Mouse (Mus musculus) stomach, postnatal 0 days (tissue): ENCODE measurements at regions not wholly inside any gene's neighbourhood (a gene's known extent, or its start where the extent isn't known, plus 50 kb on each side); places are given as distances from the start of the nearest gene placed in this dataset.

Experiments
- ATAC-seq: fragments of 200-750 bp; cut with Nextera tagmentation; 2 replicates; pipeline ENCODE4 v1.8.0; 2017; ENCODE audit not compliant: low FRiP score, low TSS enrichment
- DNase-seq: peaks from one replicate; pipeline ENCODE4 v3.0.0-alpha.2; 2016; ENCODE audit warnings: low spot score
- H3K27ac ChIP-seq: fragments of 300-500 bp; sonication (generic); replicated peaks from 2 replicates; pipeline ENCODE4 v1.5.1; 2014; ENCODE audit warnings: mild to moderate bottlenecking, control low read depth
- H3K27me3 ChIP-seq: fragments of 300-500 bp; sonication (generic); 2 replicates; pipeline ENCODE4 v1.6.1; 2014; ENCODE audit warnings: low read length; ENCODE audit not compliant: control insufficient read depth, insufficient read depth
- H3K36me3 ChIP-seq: fragments of 300-500 bp; sonication (generic); 2 replicates; pipeline ENCODE4 v1.6.1; 2014; ENCODE audit warnings: low read length, mixed read lengths; ENCODE audit not compliant: control insufficient read depth, insufficient read depth
- H3K4me1 ChIP-seq: fragments of 300-500 bp; sonication (generic); replicated peaks from 2 replicates; pipeline ENCODE4 v1.6.1; 2014; ENCODE audit warnings: antibody characterized with exemption; ENCODE audit not compliant: control insufficient read depth, insufficient read depth
- H3K4me2 ChIP-seq: fragments of 300-500 bp; sonication (generic); replicated peaks from 2 replicates; pipeline ENCODE4 v1.6.1; 2014; ENCODE audit warnings: low read depth, mild to moderate bottlenecking, control low read depth, moderate library complexity
- H3K4me3 ChIP-seq: fragments of 300-500 bp; sonication (generic); 2 replicates; pipeline ENCODE4 v1.5.1; 2014; ENCODE audit warnings: low read depth, low read length, control low read depth
- H3K9ac ChIP-seq: fragments of 300-500 bp; sonication (generic); 2 replicates; pipeline ENCODE4 v1.6.1; 2014; ENCODE audit warnings: mild to moderate bottlenecking, low read length, control low read depth, mixed read lengths
- H3K9me3 ChIP-seq: fragments of 300-500 bp; sonication (generic); 2 replicates; pipeline ENCODE4 v1.6.1; 2016; ENCODE audit warnings: low read length; ENCODE audit not compliant: control insufficient read depth
- CTCF ChIP-seq: IDR thresholded peaks from 2 replicates; pipeline ENCODE4 v1.5.1; 2016; ENCODE audit warnings: antibody characterized with exemption, low read depth, mild to moderate bottlenecking, moderate library complexity
- EP300 ChIP-seq: optimal IDR thresholded peaks from 2 replicates; pipeline ENCODE3; 2016; ENCODE audit warnings: antibody characterized with exemption
- WGBS: fragments of 180-500 bp; shearing (Covaris S2); extraction: QIAGEN DNeasy Blood & Tissue Kit; methylation state at CpG from one replicate; pipeline ENCODE4 v1.1.7; 2014; 5-methylcytosine and 5-hydroxymethylcytosine counted together

GRCm38 (mm10) chr6:31285981-31286737 is 112.4 kb upstream of the Mkln1 start:
- no peak overlapping the region for H3K4me2 ChIP-seq

GRCm38 (mm10) chr6:31287176-31287575 is 111.4 kb upstream of the Mkln1 start:
- ATAC-seq (no peak), DNase-seq (no peak)
- Histone ChIP-seq H3K4me1 (no peaks in the 10 kb centered on the region), H3K27ac (no peak overlapping the region), H3K9me3 (no peaks in the 10 kb centered on the region), H3K36me3 (no peaks in the 10 kb centered on the region), H3K9ac (no peak overlapping the region), H3K4me2 (no peak overlapping the region), H3K4me3 (no peak overlapping the region), H3K27me3 (no peaks in the 10 kb centered on the region)
- 54% methylated on average over 2 of the region's 2 CpGs for WGBS
- TF ChIP-seq CTCF (no peak), EP300 (no peak)

More at GRCm38 (mm10) chr6:31285981-31286737, 112.4 kb upstream of the Mkln1 start:
- TF ChIP-seq CTCF (no peak), EP300 (no peak)
- no peak overlapping the region for H3K4me3 ChIP-seq
- no peaks in the 10 kb centered on the region for H3K4me1 ChIP-seq
- H3K27ac ChIP-seq, result no peak overlapping the region
- WGBS, result 60% methylated on average over 11 of the region's 11 CpGs
- DNase-seq, result no peak
- H3K36me3 ChIP-seq, result no peaks in the 10 kb centered on the region
- no peak for ATAC-seq
- H3K9ac ChIP-seq, result no peak overlapping the region
- no peaks in the 10 kb centered on the region for H3K9me3 ChIP-seq
- no peaks in the 10 kb centered on the region for H3K27me3 ChIP-seq

GRCm38 (mm10) chr6:31287686-31288085 is 110.8 kb upstream of the Mkln1 start:
- ATAC-seq (no peak), DNase-seq (no peak)
- no peak overlapping the region for H3K9ac ChIP-seq
- WGBS, result 32% methylated on average over 7 of the region's 7 CpGs
- no peak for TF ChIP-seq CTCF
- no peak for TF ChIP-seq EP300
- H3K4me3 ChIP-seq, result no peak overlapping the region
- no peaks in the 10 kb centered on the region for H3K9me3 ChIP-seq
- H3K36me3 ChIP-seq, result no peaks in the 10 kb centered on the region
- no peak overlapping the region for H3K4me2 ChIP-seq
- no peaks in the 10 kb centered on the region for H3K27me3 ChIP-seq
- H3K4me1 ChIP-seq, result no peaks in the 10 kb centered on the region
- H3K27ac ChIP-seq, result no peak overlapping the region

- Histone ChIP-seq H3K9me3 (no peaks in the 10 kb centered on the region), H3K9ac (no peak overlapping the region), H3K4me2 (no peak overlapping the region), H3K4me3 (no peak overlapping the region), H3K27me3 (no peaks in the 10 kb centered on the region), H3K36me3 (no peaks in the 10 kb centered on the region), H3K27ac (no peak overlapping the region), H3K4me1 (no peaks in the 10 kb centered on the region)
- 0 out of 2 replicates have a peak, but pooled peaks have one; percentile 26 for ATAC-seq
- TF ChIP-seq EP300 (no peak), CTCF (no peak)
- 31% methylated on average over 14 of the region's 14 CpGs for WGBS
- DNase-seq, result no peak
Measured at GRCm38 (mm10) chr6:31288421-31289233, 109.9 kb upstream of the Mkln1 start.

GRCm38 (mm10) chr6:31289234-31289486 is 109.4 kb upstream of the Mkln1 start:
- Histone ChIP-seq H3K4me1 (no peaks in the 10 kb centered on the region), H3K4me3 (no peak overlapping the region), H3K36me3 (no peaks in the 10 kb centered on the region), H3K4me2 (no peak overlapping the region), H3K27ac (no peak overlapping the region), H3K27me3 (no peaks in the 10 kb centered on the region), H3K9me3 (no peaks in the 10 kb centered on the region), H3K9ac (no peak overlapping the region)
- ATAC-seq (no peak), DNase-seq (no peak)
- 91% methylated on average over 4 of the region's 4 CpGs for WGBS
- TF ChIP-seq CTCF, result no peak
- TF ChIP-seq EP300, result no peak

- H3K36me3 ChIP-seq, result no peaks in the 10 kb centered on the region
- H3K4me2 ChIP-seq, result no peak overlapping the region
- no peaks in the 10 kb centered on the region for H3K9me3 ChIP-seq
- DNase-seq (no peak), ATAC-seq (no peak)
- no peaks in the 10 kb centered on the region for H3K27me3 ChIP-seq
- H3K4me3 ChIP-seq, result no peak overlapping the region
- WGBS, result 89% methylated on average over 7 of the region's 7 CpGs
- no peak overlapping the region for H3K27ac ChIP-seq
- no peak overlapping the region for H3K9ac ChIP-seq
- no peaks in the 10 kb centered on the region for H3K4me1 ChIP-seq
- TF ChIP-seq EP300, result no peak
- TF ChIP-seq CTCF, result no peak
Measured at GRCm38 (mm10) chr6:31292081-31292480, 106.5 kb upstream of the Mkln1 start.
